Mouse (Mus musculus) C2C12 (cell line): ENCODE data around the gene Ipo13. TPM values are rescaled to one million over a fixed set of nuclear protein-coding genes. Genes with fewer than 3 reads are reported as not detected.

Experiments used
- H3K27me3 ChIP-seq: one replicate; pipeline ENCODE4 v1.6.1; 2011; ENCODE audit not compliant: control insufficient read depth, insufficient read depth, insufficient read length
- H3K36me3 ChIP-seq: one replicate; pipeline ENCODE4 v1.6.1; 2011; ENCODE audit not compliant: control insufficient read depth, insufficient read depth
- H3K4me3 ChIP-seq: one replicate; pipeline ENCODE4 v1.5.1; 2011; ENCODE audit warnings: mild to moderate bottlenecking, control low read depth; ENCODE audit not compliant: poor library complexity, insufficient read depth, severe bottlenecking
- H3K79me2 ChIP-seq: one replicate; pipeline ENCODE4 v1.6.1; 2011; ENCODE audit not compliant: control insufficient read depth, insufficient read depth
- H3K79me3 ChIP-seq: one replicate; pipeline ENCODE4 v1.6.1; 2011; ENCODE audit warnings: low read depth, control low read depth
- H3ac ChIP-seq: one replicate; pipeline ENCODE3; 2011; ENCODE audit warnings: low read depth; ENCODE audit not compliant: control insufficient read depth, insufficient read length
- CEBPB ChIP-seq: IDR thresholded peaks from one replicate; pipeline ENCODE4 v1.6.1; 2011; ENCODE audit warnings: low read depth, mild to moderate bottlenecking, control low read depth, moderate library complexity
- CTCF ChIP-seq: IDR thresholded peaks from one replicate; pipeline ENCODE4 v1.5.1; 2011; ENCODE audit not compliant: control insufficient read depth, insufficient read depth, insufficient read length
- FOSL1 ChIP-seq: IDR thresholded peaks from one replicate; pipeline ENCODE4 v1.8.0; 2011; ENCODE audit warnings: mild to moderate bottlenecking, low read length; ENCODE audit not compliant: poor library complexity, insufficient read depth, severe bottlenecking
- MAX ChIP-seq: IDR thresholded peaks from one replicate; pipeline ENCODE4 v1.6.1; 2011; ENCODE audit warnings: mild to moderate bottlenecking, control low read depth
- MYOD1 ChIP-seq: IDR thresholded peaks from one replicate; pipeline ENCODE4 v1.6.1; 2011; ENCODE audit warnings: low read depth; ENCODE audit not compliant: control insufficient read depth, insufficient read length
- MYOG ChIP-seq: IDR thresholded peaks from one replicate; pipeline ENCODE4 v1.6.1; 2011; ENCODE audit not compliant: control insufficient read depth, insufficient read length; ENCODE audit errors: extremely low read depth
- USF1 ChIP-seq: IDR thresholded peaks from one replicate; pipeline ENCODE4 v1.6.1; 2011; ENCODE audit warnings: low read depth, mild to moderate bottlenecking, control low read depth, moderate library complexity
- polyA plus RNA-seq: library from polyadenylated mRNA; unstranded; fragments of >200 nt; fragmentation: generic; extraction: Trizol; gene quantifications from one replicate; pipeline ENCODE4 v1.2.1, GENCODE M21; 2012; ENCODE audit warnings: missing spikeins

Gene Ipo13
- polyA plus RNA-seq, 1 experiment, result 43.6 TPM

DNA sequence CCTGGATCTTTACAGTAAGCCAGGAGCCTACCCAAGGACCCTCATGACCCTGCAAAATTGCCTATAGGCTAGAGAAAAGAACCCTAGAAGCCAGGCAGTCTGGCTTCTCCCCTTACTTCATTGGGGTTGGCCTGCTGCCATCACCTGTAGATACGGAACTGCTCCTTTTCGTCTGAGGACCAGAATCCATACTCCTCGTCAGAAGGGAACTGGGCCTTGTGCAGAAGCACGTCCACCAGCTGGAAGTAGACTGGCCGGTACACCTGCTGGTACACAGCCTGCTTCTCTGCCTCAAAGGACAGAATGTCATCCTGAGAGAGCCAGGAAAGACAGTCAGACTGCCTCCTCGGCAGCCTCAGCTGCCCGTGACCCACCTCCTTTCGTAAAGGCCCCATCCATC is 10.0 kb downstream of the Ipo13 start:
- Histone ChIP-seq H3ac (no peak overlapping the region), H3K79me2 (peaks cover 25% of the 10 kb centered on the region), H3K79me3 (peaks cover 18% of the 10 kb centered on the region), H3K4me3 (no peak overlapping the region), H3K36me3 (peaks cover 72% of the 10 kb centered on the region), H3K27me3 (no peaks in the 10 kb centered on the region)
- TF ChIP-seq FOSL1 (no peak), CEBPB (no peak), USF1 (no peak), CTCF (no peak), MYOG (no peak), MAX (no peak), MYOD1 (no peak)

DNA sequence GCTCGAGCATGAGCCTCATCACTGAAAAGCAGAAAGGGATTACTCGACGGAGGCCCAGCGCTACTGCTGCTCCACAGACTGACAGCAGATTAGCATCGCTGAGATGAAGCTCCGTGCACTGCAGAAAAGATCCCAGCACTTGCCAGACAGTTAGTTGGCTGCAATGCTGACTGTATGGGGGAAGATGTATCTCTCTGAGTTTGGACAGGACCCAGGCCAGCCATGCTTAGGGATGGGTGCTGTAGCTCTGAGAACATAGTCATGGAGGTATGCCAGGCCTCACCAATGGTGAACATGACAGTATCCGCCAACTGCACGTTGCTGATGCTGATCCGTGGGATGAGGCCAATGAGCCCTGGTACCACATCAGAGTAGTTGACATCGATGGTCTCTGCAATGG is 10.7 kb downstream of the Ipo13 start:
- Histone ChIP-seq H3K4me3 (no peak overlapping the region), H3K79me3 (peaks cover 13% of the 10 kb centered on the region), H3K79me2 (peaks cover 18% of the 10 kb centered on the region), H3K36me3 (peaks cover 76% of the 10 kb centered on the region), H3ac (no peak overlapping the region), H3K27me3 (no peaks in the 10 kb centered on the region)
- TF ChIP-seq CTCF, result no peak
- no peak for TF ChIP-seq USF1
- no peak for TF ChIP-seq MYOG
- no peak for TF ChIP-seq MYOD1
- no peak for TF ChIP-seq CEBPB
- TF ChIP-seq MAX, result no peak
- TF ChIP-seq FOSL1, result no peak

DNA sequence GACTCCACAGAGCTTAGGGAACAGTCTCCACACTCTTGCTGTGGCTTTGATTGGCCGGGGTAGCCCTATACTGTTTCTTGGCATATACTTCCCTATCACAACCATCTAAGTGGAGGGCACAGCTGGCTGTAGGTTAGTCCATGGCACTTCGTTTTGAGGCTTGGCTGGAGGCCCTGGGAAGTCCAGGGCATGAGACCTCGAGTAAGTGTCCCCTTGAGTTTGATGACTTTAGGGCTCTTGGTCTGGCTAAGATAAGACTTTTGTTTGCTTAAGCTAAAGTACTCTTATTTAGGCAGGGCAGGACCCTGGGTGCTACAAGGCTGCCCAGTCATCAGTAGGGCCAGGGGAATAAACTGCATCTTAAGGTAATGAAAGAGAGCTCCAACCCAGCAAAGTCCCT is 16.7 kb downstream of the Ipo13 start:
- Histone ChIP-seq H3K36me3 (peaks cover 87% of the 10 kb centered on the region), H3K79me2 (no peaks in the 10 kb centered on the region), H3K79me3 (no peaks in the 10 kb centered on the region), H3K4me3 (no peak overlapping the region), H3K27me3 (no peaks in the 10 kb centered on the region), H3ac (no peak overlapping the region)
- TF ChIP-seq CTCF (no peak), USF1 (no peak), MYOG (no peak), MAX (no peak), CEBPB (no peak), FOSL1 (no peak), MYOD1 (no peak)

DNA sequence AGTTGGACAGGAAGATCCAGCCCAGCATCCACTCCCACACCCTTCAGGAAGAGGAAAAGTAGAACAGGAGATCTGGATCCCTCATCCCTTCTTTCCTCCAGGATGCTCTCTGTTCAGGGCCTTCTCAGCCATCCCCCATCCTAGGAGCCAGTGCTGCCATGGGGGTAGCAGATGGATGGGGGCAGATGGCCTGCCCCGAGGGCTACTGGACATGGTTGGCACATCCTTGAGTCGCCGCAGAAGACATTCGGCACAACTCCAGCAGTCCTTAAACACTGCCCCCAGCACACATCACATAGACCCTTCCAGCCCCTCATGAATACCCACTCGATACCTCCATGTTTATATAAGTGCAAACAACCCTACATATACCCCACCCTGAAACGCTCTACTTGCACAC is 18.8 kb downstream of the Ipo13 start:
- Histone ChIP-seq H3K79me3 (peaks cover under 1% of the 10 kb centered on the region), H3K4me3 (no peak overlapping the region), H3K79me2 (peaks cover 8% of the 10 kb centered on the region), H3K36me3 (peaks cover 66% of the 10 kb centered on the region), H3K27me3 (no peaks in the 10 kb centered on the region), H3ac (no peak overlapping the region)
- TF ChIP-seq USF1 (no peak), CTCF (no peak), MYOD1 (no peak), MYOG (no peak), MAX (no peak), FOSL1 (no peak), CEBPB (no peak)

DNA sequence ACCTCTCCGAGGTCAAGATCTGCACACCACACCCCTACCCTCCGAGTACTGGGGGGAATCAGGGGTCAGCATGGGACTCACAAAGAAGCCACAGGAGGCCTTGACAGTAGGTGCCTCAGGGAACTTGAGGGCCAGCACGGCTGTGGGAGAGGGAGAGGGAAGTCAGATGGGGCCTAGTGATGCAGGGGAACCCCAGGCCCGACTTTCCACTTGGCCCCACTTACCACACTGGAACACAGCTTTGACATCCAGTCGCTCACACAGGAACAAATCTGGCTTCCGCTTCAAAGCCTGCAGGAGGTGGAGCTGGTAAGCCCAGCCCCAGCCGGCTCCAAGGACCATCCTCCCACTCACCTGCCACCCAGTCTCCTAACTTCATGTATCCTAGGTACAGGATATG is 19.5 kb downstream of the Ipo13 start:
- Histone ChIP-seq H3K79me3 (peaks cover 4% of the 10 kb centered on the region), H3ac (no peak overlapping the region), H3K79me2 (peaks cover 15% of the 10 kb centered on the region), H3K36me3 (peaks cover 59% of the 10 kb centered on the region), H3K4me3 (no peak overlapping the region), H3K27me3 (no peaks in the 10 kb centered on the region)
- TF ChIP-seq MYOD1, result no peak
- TF ChIP-seq MYOG, result no peak
- TF ChIP-seq CEBPB, result no peak
- no peak for TF ChIP-seq CTCF
- TF ChIP-seq FOSL1, result no peak
- no peak for TF ChIP-seq USF1
- TF ChIP-seq MAX, result no peak

DNA sequence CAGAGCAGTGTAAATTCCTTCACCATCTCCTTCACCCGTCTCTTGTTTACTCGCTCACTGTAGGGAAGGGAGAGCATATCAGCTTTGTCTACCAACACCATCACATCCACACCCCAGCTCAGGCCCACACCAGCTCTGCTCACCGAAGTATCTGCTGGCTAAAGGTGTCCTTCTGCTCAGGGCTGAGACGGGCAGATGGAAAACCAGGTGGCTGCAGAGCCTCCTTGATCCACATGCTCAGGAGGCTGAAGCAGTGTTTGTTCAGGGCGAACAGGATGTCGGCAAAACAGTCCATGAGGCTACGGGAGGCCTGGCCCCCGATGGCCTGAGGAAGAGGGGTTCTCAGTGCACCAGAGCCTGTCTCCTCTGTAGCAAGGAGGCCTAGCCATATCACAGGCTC is 20.2 kb downstream of the Ipo13 start:
- Histone ChIP-seq H3K27me3 (no peaks in the 10 kb centered on the region), H3K79me3 (peaks cover 4% of the 10 kb centered on the region), H3ac (no peak overlapping the region), H3K36me3 (peaks cover 52% of the 10 kb centered on the region), H3K79me2 (peaks cover 16% of the 10 kb centered on the region), H3K4me3 (no peak overlapping the region)
- no peak for TF ChIP-seq FOSL1
- TF ChIP-seq CEBPB, result no peak
- no peak for TF ChIP-seq MYOD1
- no peak for TF ChIP-seq USF1
- no peak for TF ChIP-seq CTCF
- no peak for TF ChIP-seq MAX
- TF ChIP-seq MYOG, result no peak
